Mouse (Mus musculus) testis, postnatal 10 days (tissue): Measurements from ENCODE around the gene Ncoa1.
"Not testable (repeated sequence)": the region's sequence is repeated elsewhere in the genome, so short reads cannot be mapped to it uniquely, and the experiment has no call there.

Source experiments
- DNase-seq: peaks from one replicate; pipeline ENCODE4 v3.0.0; 2021; ENCODE audit warnings: low spot score

Gene Ncoa1

GRCm38 (mm10) chr12:4476291-4476831 is 621 bp downstream of the Ncoa1 start:
- peak; percentile 72 for DNase-seq

DNA sequence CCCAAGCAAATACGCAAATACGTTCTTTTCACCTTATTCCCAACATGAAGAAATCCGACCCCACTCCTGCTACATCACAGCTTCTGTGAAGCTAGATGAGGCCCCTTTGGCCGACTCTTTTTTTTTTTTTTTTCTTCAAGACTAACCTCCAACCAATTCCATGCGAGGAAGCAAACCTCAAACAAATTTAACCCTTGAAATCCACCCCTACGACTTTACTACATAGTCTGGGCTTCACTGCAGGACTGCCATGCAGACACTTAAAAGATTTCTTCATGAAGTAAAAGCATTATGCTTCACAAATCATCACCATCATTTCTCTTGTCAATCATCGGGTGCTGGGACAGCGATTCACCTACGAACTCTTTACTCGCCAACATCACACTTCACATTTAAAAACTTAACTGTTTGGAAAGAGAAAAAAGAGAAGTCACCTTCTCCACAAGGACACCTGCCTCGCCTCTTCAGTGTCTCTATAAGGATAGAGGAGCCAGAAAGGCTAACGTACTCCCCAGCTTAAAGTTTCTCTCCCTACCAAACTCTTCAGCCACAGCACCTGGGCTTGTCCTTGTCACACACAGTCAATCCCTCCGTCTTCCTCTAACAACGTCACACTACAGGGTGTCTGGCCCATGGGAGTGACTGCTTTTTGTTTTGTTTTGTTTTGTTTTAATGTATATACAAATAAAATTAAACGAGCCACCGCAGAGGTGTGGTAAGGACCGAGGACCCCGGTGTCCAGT is 1.6 kb downstream of the Ncoa1 start:
- no peak for DNase-seq

GRCm38 (mm10) chr12:4469115-4469514 is 7.9 kb downstream of the Ncoa1 start:
- DNase-seq, result no peak

DNA sequence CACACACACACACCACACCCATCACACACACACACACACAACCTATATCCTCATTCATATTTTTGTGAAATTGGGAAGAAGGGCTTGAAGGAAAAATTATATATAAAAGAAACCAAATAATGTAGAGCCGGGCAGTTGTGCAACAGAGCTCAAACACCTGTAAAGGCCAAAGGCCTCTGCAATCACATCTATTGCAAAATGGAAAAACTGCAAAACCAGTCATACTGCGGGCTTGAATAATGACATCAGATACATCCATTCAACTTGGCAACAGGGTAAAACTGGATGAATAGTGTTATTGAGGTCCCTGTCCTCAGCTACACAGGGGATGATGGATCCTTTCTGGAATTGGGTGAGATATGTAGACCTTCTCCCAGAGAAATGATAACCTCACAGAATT is 13.3 kb downstream of the Ncoa1 start:
- no peak for DNase-seq

DNA sequence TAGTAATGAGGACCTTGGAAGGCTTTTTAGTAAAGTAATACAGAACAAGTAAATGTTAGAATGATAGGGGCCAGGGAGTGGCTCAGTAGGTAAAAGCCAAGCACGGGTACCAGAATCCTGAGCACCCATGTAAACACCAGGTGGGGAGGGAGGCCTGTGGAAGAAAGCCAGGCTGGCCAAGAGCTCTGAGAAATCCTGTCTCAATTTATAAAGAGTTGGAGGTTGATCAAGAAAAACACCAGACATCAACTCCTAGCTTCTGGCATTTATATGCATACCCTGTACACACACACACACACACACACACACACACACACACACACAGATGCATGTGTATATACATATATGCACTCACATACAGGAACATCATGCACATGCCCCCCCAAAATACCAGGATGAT is 14.6 kb downstream of the Ncoa1 start:
- no peak for DNase-seq

- no peak for DNase-seq
Measured at GRCm38 (mm10) chr12:4460990-4461389, 16.0 kb downstream of the Ncoa1 start.

GRCm38 (mm10) chr12:4454956-4455565 is 21.9 kb downstream of the Ncoa1 start:
- DNase-seq, result no peak

- no peak for DNase-seq
Measured at GRCm38 (mm10) chr12:4454248-4454647, 22.7 kb downstream of the Ncoa1 start.

DNA sequence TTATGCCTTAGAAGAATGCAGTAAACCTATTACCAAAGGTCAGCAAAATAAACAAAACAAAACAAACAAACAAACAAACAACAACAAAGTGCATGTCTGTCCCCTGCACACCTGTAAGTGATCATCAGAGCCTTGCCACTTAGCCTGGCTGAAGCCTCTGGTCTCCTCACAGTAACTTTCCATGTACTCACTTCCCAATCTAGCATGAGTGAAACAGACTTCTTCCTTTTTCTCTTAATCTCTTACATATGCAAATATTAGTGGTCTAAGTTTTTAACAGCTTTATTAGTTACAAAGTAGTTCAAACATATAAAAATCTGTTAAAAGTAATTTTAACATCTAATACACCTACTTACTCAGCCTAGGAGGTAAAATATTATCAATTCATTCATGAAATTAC is 24.7 kb downstream of the Ncoa1 start:
- DNase-seq, result no peak

DNA sequence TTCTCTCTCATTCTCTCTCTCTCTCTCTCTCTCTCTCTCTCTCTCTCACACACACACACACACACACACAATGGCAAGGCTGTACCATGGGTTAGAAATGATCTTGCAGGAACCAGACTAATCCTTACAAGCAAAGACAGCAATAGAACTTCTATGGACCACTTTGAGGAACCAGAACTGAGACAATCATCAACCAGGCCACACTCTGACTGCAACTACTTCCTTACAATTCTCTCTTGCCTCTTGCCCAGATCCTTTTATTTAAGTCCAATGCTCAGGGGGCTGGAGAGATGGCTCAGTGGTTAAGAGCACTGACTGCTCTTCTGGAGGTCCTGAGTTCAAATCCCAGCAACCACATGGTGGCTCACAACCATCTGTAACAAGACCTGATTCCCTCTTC is 26.5 kb downstream of the Ncoa1 start:
- not testable (repeated sequence) for DNase-seq

GRCm38 (mm10) chr12:4448076-4448589 is 28.8 kb downstream of the Ncoa1 start:
- DNase-seq, result no peak

DNA sequence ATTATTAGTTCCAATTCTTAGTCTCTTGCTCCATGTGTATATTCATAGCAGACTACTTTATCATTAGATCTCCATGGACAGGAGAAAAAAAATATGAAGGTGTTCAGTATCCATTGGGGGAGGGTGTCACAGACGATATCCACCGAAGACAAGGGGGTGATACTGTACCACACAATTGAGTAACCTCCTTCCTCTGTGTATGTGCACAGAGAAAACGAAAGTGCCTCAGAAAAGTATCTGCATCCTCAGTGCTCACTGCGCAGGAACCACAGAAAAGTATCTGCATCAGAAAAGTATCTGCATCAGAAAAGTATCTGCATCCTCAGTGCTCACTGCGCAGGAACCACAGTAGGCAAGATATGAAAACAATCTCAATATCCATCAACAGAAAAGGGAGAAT is 32.0 kb downstream of the Ncoa1 start:
- no peak for DNase-seq

DNA sequence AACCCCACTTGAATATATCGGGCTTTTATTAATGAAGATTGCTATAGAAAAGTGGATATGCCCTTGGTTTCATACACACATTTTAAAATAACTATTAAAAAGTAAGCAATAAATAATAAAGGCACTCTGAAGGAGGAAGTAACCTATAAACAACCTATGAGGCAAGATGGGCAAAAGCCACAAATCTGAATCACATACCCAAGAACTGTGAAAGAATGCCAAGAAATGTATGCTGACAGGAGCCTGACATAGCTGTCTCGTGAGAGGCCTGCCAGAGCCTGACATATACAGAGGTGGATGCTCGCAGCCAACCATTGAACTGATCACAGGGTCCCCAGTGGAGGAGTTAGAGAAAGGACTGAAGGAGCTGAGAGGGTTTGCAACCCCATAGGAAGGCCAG is 35.5 kb downstream of the Ncoa1 start:
- DNase-seq, result no peak

DNA sequence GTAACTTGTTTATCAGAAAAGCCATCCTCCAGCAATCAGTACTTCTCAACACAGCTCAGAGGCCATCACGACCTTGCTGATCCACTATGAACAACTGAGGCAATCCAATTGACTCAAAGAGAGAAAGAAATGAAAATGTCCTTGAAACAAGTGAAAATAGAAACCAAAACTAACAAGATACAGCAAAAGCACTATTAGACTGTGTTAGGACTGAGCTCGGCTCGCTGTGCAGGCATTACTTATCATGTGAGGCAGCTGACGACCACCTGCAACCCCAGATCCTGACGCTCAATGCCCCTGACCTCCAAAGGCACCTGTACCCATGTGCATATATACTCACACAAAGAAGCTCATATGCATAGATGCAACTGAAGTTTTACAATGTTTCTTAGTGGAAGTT is 40.8 kb downstream of the Ncoa1 start:
- DNase-seq, result no peak

DNA sequence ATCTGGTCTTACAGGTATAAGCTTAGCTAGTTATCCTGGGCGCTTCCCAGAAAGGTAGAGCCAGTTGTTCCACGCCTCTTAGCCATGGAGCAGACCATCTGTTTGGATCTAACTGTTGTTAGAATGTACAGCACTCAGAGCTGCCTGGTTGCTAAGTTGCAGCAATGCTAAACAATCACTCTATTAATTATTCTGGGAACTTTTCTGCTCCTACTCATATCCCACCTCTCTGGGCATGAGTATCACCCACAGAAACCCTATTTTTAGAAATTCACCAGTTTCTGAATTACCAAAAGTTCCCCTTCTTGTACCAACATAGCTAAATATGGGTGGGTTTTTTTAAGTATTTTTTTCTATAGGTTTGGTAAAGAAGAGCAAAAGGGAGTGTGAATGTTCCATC is 43.4 kb downstream of the Ncoa1 start:
- DNase-seq, result no peak

DNA sequence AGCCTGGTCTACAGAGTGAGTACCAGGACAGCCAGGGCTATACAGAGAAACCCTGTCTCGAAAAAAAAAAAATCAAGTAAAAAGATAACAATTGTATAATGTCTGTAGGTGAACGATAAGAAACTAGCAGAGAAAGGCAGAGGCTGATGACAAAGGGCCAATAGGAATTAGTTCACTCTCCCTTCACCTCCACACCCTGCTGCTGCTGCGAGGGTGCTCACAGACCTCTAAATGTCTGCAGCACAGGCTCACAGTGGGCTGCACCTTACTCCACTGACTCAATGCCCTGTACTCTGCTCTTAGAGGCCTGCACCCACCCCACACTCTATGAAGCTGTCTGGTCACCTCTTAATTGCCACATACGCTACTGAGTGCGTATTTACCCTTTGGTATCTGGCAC is 45.0 kb downstream of the Ncoa1 start:
- no peak for DNase-seq

DNA sequence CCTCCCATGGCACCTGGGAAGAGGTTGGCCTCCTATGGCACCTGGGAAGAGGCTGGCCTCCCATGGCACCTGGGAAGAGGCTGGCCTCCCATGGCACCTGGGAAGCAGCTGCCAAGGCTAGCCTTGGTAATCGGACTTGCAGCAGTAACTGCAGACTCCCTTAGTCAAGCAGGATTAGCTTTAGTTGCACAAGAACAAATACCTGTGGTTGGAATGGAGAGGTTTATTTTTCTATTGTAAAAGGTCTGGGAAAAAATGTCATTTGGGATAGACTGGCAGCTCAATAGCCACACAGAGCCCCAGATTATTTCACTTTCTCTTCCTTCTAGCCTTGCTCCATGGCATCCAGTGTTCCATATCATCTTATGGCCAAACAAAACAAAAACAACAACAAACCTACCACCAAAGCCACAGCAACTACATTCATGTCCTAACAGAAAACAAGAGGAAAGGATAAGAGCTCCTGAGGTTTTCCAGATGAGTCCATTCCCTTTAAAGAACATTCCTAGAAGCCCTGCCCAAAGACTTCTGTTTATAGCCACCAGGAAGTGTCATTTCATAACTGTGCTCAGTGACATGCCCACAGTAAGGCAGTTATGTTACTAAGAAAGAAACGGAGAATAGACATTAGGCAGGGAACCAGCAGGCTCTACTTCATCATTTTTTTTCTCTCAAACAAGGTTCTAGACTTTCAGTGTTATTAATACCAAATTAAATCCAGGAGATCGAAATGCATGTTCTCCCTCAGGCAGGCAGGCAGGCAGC is 46.7 kb downstream of the Ncoa1 start:
- DNase-seq, result no peak

DNA sequence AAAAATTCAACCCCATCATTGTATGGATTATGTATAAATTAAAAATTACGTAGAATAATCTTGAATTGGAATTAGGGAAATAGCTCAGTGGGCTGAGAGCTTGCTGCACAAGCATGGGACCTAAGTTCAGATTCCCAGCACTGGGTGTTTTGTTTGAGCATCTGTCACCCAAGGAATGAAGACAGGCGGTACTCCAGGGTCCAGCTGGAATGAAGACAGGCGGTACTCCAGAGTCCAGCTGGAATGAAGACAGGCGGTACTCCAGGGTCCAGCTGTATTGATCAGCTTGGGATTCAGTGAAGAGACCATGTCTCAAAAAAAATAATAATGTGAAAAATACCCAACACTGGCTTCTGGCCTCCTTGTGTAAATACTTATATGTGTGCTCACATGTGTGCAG is 58.2 kb downstream of the Ncoa1 start:
- DNase-seq, result no peak

DNA sequence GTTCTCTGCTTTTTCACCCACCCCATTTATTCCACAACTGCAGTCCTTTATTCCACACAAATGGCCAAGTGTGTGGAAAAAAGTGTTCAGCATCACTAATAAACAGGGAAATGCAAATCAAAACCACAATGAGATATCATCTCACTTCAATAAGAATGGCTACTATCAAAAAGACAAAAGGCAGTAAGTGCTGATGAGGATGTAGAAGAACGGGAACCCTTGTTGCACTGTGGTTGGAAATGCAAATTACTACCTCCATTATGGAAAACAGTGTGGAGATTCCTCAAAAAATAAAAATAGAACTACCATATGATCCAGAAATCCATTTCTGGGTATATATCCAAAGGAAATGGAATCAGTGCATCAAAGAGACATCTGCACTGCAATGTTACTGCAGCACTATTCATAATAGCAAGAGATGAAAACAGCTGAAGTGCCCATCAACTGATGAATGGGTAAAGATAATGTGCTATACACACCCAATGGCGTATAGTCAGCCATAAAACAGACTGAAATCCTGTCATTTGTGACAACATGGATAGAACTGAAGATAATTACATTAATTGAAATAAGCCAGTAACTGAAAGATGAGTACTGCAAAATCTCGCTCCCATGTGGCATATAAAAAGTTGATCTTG is 59.2 kb downstream of the Ncoa1 start:
- no peak for DNase-seq

- no peak for DNase-seq
Measured at GRCm38 (mm10) chr12:4407085-4407484, 69.9 kb downstream of the Ncoa1 start.

GRCm38 (mm10) chr12:4406155-4406554 is 70.8 kb downstream of the Ncoa1 start:
- DNase-seq, result no peak

- no peak for DNase-seq
Measured at GRCm38 (mm10) chr12:4403206-4403605, 73.8 kb downstream of the Ncoa1 start.
